In the genomic region with DNA sequence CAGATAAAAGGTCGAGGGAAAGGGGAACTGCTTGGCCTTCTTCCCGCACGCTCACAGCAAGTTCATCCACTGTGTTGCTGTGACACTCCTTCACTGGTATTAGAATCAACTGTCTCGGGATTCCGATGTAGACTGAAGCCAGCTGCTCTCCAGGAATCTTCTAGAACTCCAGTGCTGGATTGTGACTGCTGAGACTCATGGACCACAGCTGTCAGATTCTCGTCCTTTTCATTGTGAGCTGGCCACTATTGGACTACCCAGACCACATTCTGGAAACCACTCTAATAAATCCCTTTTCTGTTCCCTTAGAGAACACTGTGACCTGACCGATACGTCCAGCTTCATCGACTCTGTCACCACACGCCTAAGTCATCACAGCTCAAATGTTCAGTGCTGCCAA, we compare ENCODE assay signal across 21 mouse cellular contexts. TPM values are rescaled to one million over a fixed set of nuclear protein-coding genes. Genes with fewer than 3 reads are reported as not detected.
"Had no signal": no experiment of that assay in that cellular context is flagged by ENCODE, and none has a peak within 500 bp of the region (broad histone marks: within the 10 kb centered on the region; RNA-seq: fewer than 3 reads in every experiment).

No protein-coding gene starts in this region.

- H3K4me2 ChIP-seq: limb, embryonic 13.5 days; liver, embryonic 15.5 days; midbrain, embryonic 12.5 days; neural tube, embryonic 13.5 days had no signal

- DNase-seq: kidney, adult 11 months; kidney, adult 9 months; kidney, postnatal 36 days; layer of hippocampus, adult 9-11 months; left cerebral cortex, postnatal 4 days; retina, postnatal 1 day; right cerebral cortex, postnatal 4 days; spleen, adult 18-20 months; thymus, adult 18-20 months; thymus, postnatal 14 days had no signal

- ATAC-seq: midbrain, embryonic 16.5 days had no signal

- H3K27me3 ChIP-seq: limb, embryonic 13.5 days; liver, embryonic 15.5 days; midbrain, embryonic 12.5 days; neural tube, embryonic 13.5 days had no signal

- H3K27ac ChIP-seq: kidney, postnatal 0 days; limb, embryonic 13.5 days; liver, embryonic 15.5 days; midbrain, embryonic 12.5 days; neural tube, embryonic 13.5 days had no signal

- H3K9ac ChIP-seq: limb, embryonic 13.5 days; liver, embryonic 15.5 days; midbrain, embryonic 12.5 days; neural tube, embryonic 13.5 days had no signal

- H3K36me3 ChIP-seq: limb, embryonic 13.5 days; liver, embryonic 15.5 days; midbrain, embryonic 12.5 days; neural tube, embryonic 13.5 days had no signal

- H3K4me1 ChIP-seq: liver, embryonic 15.5 days; midbrain, embryonic 12.5 days; neural tube, embryonic 13.5 days had no signal

- H3K4me3 ChIP-seq: limb, embryonic 13.5 days; liver, embryonic 15.5 days; midbrain, embryonic 12.5 days; neural tube, embryonic 13.5 days had no signal

- H3K9me3 ChIP-seq: liver, embryonic 15.5 days; midbrain, embryonic 12.5 days; neural tube, embryonic 13.5 days had no signal

RNA-seq across cellular contexts. Expression of a gene that starts 28.0 kb away (rescaled TPM):
- total RNA-seq: left cerebral cortex, postnatal 10 days; left cerebral cortex, postnatal 4 days; liver, adult 2 months; megakaryocyte-erythroid progenitor cell, adult 5-6 weeks had no signal
- polyA plus RNA-seq: limb, embryonic 13.5 days; liver, adult 2 months; liver, embryonic 15.5 days; midbrain, embryonic 12.5 days; midbrain, embryonic 16.5 days; neural tube, embryonic 13.5 days; stomach, embryonic 14.5 days; urinary bladder, adult 2 months had no signal

RNA-seq across cellular contexts. Expression of a gene that starts 29.4 kb away (rescaled TPM):
- total RNA-seq: liver, adult 2 months; megakaryocyte-erythroid progenitor cell, adult 5-6 weeks had no signal
- polyA plus RNA-seq: midbrain, embryonic 12.5 days; midbrain, embryonic 16.5 days; neural tube, embryonic 13.5 days had no signal
